Mouse (Mus musculus) gastrocnemius, postnatal 36 days (tissue): Measurements from ENCODE around the gene Gabrb3. TPM values are rescaled to one million over a fixed set of nuclear protein-coding genes. Genes with fewer than 3 reads are reported as not detected.

ENCODE experiments used
- DNase-seq, 2 experiments: peaks; one replicate each; pipeline ENCODE4 v3.0.0; 2022
- intact Hi-C: fragments of 180-260 bp; cut with DNase I; formaldehyde crosslinking; loops from one replicate; pipeline ENCODE4 v1.15.1; 2025
- total RNA-seq, 2 experiments: library from RNA; stranded (reverse); gene quantifications; 2 replicates each; pipeline ENCODE4 v1.2.3; 2021

Gabrb3 gene
- total RNA-seq, 2 experiments from 2014 or later: not detected

DNA sequence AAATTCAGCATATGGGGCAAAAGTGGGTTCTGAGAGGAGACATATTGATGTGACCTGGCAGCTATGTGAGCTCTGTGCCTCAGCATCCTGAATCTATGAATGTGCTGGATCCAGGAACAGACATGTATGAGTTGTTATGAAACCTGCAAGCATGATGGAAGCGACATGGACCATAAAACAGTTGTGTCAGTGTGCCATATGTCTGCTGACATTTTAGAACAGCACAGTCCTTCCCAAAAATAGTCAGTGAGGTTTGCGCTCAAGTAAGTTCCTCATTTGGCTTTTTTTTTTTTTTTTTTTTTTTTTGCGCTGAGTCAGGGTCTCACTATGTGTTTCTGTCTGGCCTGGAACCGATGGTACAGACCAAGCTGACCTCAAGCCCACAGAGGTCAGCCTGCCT, 110.0 kb downstream of the Gabrb3 start:
- no peak for DNase-seq
- intact Hi-C loops: no loop called here

DNA sequence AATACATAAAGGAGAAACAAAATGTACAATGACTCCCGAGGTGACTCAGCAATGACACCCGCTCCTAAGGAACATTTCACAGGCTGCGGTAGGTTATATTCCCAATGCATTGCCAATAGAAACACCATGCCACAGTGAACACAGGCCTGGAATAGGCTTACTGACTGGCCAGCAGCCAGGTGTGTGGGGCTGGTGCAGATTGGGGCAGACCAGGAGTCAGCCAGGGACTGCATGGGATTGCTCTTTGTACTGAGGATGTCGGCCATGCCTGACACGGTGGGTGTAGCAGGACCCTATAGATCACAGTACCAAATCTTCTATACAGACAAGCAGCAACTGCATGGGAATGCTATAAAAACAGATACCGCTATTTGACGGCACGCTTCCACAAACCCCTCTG, 110.5 kb downstream of the Gabrb3 start:
- intact Hi-C loops: no loop called here
- no peak for DNase-seq

DNA sequence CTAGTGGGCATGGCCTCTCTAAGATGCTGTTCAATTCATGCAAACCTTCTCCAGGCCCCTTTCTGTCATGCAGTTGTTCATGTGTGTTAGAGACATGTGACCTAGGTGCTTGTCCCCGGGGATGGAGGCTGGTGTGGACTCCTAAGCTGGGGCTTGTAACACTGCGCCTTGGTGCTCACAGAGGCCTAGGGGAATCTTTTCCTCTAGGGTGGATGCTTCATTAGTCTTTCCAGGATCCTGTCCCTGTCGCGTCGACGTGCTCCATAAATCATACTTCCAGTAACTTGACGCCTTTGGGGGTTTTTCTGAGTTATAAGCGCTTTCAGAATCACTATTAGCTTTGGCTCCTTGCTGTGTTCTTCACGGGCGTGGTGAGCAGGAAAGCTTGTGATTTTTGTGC, 113.2 kb downstream of the Gabrb3 start:
- intact Hi-C loops: no loop called here
- no peak for DNase-seq

DNA sequence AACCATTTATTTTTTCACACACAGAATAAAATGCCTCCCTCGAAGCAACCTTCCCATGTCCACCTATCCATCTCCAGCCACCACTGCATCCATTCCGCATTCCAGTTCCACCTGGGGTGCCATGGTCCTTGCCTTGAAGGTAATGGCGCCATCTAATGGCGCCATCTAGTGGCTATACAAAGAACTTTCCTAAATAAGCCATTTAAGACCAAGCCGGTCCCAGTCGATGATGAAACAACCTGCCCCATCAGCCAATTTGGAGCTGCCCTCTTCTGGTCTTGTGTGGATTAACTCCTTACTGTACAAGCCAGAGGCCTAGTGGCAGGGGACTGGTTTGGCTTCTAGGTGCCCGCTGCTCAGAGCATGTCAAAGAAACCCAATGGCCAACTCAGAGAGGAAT, 119.1 kb downstream of the Gabrb3 start:
- DNase-seq: no peak
- intact Hi-C loops: no loop called here

DNA sequence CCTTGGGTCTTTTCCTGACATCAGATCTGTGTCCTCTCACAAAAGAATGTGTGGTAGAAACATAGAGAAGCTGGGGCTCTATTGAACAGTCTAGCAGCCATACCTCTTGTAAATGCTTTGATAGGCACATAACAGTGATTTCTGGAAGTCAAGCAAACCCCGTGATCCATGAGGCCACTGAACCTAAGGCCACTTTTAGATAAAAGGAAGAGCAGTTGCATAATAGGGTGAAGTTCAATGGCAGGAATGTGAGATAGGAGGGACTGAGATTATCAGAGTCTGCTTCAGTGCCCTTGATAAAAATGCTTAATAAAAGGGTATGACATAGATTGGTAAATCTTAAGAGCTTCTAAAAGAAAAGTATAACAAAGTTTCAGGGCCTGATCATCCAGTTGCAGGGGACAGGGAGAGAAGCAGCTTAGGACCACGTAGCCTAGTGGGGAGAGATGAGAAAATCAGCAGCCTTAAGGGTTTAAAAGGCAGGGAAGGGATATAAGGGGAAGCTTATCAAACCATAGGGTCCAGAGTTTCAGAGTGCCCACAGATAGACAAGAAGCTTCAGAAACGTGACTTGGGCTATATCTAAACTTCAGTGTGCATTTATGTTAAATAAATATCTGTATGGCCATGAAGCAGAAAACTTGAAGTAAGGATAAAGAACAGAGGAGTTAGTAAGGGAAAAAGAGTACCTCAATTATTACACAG, 141.4 kb downstream of the Gabrb3 start:
- intact Hi-C loops: no loop called here
- DNase-seq: no peak

DNA sequence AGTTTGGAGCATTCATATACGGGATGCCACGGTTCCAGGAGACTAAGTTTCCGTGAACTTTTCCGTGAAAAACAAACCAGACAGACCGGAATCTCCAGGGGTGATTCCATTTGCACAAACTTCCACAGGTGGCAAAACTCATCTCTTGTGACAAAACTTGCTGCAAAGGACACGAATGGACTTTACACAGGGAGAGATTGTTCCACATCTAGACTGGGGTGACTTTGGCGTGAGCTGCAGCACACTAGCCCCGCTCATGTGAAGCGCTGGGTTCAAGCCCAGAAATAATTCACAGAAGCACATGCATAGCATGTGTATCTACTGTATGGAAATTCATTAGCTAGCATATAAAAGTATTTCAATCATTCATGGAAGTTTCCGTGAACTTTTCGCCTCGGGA, 144.9 kb downstream of the Gabrb3 start:
- intact Hi-C loops: no loop called here
- DNase-seq: no peak

DNA sequence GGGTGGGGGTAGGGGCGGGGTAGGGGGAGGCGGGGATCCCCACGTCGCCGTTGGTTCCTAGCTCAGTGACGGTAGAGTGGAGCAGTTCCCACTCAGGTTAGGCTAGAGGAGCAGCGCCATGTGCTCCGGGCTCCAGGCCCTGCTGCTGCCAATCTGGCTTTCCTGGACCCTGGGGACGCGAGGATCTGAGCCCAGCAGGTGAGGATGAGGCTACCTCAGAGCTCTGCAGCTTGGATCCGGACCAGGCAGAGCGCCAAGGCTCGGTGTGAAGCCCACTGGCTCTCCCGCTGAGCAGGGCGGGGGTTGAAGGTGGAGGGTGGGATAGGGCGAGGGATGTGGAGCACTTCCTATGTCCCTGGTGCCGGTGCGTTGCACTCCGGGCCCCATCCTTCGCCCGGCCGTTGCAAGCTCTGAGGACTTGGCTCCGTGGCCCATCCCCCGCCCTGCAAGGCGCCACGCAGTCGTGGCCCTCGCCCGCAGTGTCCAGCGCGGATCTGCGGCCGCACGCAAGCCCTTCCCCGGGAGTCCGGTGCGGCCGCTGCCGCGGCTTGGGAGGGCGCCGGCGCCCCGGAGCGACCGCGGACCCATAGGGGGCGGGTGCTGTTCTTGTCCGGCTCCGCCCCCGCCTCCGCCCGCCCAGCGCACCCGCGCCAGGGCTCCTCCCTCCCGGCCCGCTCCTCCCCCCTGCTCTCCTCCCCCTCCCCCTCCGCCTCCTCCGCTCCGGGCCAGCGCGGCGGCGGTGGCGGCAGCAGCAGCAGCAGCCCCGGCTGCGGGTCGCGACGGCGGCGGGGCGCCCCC, 171.2 kb downstream of the Gabrb3 start:
- intact Hi-C loops: no loop called here

DNA sequence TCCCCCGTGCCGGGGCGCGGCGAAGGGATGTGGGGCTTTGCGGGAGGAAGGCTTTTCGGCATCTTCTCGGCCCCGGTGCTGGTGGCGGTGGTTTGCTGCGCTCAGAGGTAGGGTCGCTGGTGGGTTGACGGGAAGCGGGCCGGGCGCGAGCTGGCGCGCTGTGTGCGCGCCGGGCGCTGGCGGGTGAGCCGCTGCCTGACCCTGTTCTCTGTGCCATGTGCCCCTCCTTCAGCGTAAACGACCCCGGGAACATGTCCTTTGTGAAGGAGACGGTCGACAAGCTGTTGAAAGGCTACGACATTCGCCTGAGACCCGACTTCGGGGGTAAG, 171.7 kb downstream of the Gabrb3 start:
- intact Hi-C loops: no loop called here
- DNase-seq: no peak

More for the DNA sequence above, 171.2 kb downstream of the Gabrb3 start:
- no peak for DNase-seq

DNA sequence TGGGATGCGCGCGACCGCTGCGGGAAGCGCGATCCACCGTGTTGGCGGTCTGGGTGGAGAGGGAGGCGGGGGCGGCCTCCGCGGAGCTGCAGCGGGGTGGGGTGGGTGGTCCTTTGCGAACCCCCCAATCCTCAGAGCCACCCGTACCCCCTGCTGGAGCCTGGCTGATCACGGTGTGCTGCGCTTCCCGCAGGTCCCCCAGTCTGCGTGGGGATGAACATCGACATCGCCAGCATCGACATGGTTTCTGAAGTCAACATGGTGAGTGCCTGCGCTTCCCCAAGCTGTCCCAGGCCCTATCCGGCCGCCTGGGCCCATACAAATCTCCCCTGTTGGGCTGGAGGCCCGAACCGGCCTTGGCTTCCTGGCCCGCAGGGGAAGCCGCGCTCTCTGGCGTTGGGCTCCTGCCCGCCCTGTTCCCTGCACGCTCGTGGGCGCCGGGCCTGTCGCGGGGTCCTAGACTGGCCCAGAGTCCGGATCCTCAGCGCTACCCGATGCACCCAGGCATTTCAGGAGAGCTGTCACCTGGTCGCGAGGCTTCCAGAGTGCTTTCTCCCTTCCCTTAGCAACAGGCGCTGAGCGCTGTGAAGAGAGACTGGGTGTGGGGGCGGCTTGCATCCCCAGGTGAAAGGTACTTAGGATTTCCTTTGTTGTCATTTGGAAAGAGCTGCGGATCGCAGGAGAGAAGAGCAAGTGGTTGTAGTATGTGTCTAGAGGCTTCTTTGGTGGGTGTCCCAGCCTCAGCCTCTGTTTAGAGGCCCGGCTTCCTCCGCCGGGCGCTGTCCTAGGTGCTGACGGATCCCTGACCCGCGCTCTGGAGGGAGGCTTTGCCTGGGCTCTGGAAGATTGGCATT, 172.3 kb downstream of the Gabrb3 start:
- no peak for DNase-seq
- intact Hi-C loops: no loop called here

DNA sequence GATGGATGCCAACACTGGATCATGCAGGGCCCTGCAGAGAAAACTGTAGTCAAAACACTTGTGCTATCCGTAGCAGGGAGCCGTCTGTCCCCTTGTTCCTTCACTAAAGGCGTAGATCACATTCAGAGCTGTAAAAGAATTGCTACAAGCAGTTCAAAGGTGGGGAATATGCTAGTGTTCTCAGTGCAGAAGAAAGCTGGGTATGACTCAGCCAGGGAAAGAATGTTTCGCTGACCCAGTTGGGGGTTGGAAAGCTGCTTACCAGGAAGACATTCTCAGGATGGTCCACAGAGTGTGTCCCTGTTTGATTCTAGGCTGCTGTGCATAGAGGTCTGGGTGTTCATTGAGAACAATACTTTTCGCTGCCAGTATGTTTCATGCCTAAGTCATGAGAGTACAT, 177.8 kb downstream of the Gabrb3 start:
- intact Hi-C loops: no loop called here
- DNase-seq: no peak

DNA sequence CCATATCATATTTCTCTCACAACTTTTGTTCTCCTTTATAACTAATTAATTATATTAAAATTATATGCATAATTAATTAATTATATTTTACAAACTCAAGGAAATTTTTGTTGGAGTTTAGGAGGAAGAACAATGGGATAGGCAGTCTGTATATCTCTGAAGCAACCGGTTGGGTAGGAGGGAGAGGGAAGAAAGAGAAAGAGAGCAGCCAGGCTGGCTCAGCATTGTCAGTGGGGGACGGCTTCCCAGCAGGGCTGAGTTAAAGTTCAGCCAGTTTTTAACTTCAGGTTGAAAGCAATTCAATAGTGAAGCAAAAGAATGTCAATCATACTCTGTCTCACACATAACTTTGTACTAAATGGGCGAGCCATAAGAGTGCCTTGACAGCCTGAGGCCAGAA, 199.2 kb downstream of the Gabrb3 start:
- DNase-seq: no peak
- intact Hi-C loops: loop anchor here (5.0 kb wide), 1 partner anchor 1981 kb away; no protein-coding TSS in a partner anchor

DNA sequence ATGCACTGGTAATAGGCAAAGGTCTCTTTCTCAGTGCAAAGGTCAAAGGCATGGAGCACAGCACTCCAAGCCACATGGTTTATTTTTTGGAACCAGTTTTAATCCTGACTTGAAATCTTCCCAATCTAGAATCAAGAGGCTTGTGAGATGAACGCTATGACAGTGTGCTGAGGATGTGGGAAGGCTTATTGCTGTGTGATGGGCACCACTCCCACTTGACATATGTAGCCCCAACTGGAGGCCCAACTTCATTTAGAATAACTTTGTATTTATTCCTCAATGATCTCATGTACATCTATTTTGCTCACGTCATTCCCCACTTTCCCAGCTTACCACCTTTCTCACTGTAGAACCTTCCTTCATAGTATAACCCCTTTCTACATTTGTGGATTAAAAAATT, 200.5 kb downstream of the Gabrb3 start:
- intact Hi-C loops: no loop called here
- no peak for DNase-seq

DNA sequence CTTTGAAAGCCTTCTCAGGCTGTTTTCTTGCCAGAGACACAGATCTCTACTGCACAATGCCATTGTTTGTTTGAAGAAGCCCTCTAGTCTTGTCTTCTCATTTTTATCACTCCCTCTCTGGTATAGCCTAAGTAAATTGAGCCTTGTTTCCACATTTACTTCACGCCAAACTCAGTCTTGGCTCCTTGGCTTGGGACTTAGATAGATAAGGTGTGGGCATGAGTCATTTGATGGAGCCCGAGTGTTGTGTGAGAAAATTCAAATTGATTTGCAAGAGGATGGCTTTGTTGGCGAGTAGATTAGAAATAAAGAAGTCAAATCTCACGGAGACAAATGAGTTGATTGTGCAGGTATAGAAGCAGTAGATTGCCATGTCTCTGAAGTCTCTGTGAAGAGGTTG, 204.2 kb downstream of the Gabrb3 start:
- intact Hi-C loops: no loop called here
- no peak for DNase-seq

DNA sequence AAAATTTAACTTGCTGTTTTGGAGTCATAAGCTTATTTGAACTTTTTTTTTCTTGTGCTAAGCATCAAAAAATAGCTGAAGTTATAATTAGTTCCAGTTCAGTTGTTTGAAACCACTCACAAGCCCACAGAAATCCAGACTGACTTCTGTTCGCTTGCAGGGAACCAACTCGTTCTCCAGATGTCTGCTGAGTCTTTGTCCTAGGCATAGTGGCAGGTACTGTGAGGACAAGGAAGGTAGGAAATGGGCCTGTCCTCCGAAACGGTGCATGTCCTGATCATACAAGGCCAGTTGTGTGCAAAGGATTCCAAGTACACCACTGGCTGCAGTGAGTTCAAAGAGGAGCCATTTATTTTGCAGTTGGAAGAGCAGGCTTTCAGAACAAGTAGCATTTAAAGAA, 215.5 kb downstream of the Gabrb3 start:
- intact Hi-C loops: no loop called here

DNA sequence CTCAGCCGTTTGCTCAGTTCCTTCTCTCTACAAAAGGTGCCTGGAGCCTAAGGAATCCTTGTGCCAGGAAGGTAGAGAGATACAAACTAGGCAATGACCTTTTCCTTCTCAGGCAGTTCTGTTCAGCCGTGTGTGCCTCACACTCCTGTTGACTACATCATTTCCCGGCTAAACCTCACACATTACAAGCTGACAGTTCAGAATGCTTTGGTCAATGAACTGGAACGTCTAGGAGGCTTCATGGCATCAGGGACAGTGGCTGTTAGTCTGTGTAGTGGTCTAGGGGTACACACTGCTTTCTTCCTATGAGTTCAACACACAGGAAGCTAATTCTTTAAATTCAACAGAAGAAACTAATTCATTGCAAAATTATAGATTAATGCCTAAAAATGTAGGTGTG, 216.2 kb downstream of the Gabrb3 start:
- no peak for DNase-seq
- intact Hi-C loops: no loop called here

More for the DNA sequence above, 215.5 kb downstream of the Gabrb3 start:
- DNase-seq: no peak

DNA sequence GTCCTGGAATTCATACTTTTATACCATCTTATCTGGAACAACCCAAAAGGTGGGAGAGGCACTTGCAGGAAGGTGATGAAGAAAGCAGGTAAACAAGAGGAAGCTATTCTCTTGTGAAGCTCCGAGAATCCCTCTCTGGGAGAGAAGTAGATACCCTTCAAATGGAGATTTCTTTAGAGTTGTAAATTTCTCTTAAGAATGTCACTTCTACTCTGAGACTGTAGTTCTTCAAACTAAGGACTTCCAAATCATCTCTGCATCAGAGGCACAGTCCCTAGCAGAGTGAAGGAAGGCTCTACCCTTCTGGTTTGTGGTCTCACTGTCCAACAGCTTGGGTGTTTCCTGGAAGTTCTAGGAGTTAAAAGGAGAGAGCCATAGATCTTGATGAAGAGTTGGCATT, 221.3 kb downstream of the Gabrb3 start:
- DNase-seq: no peak
- intact Hi-C loops: no loop called here

DNA sequence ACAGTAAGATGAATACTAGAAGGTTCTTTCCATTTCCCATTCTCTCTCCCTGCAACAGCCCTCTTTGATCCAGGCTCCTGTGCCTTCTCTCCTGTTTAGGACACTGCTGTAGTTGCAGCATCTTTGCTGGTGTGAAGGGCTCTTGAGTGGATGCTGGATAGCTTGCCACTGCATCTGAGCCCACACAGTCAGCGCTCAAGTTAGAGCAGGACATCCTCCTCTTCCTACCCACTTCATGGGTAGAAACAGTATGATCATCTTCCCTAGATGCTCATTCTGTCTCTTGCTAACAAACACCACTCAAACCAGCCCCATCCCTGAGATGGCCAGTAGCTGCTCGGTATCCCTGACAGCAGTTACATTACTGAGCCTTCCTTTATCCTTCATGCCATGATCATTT, 227.9 kb downstream of the Gabrb3 start:
- no peak for DNase-seq
- intact Hi-C loops: no loop called here

DNA sequence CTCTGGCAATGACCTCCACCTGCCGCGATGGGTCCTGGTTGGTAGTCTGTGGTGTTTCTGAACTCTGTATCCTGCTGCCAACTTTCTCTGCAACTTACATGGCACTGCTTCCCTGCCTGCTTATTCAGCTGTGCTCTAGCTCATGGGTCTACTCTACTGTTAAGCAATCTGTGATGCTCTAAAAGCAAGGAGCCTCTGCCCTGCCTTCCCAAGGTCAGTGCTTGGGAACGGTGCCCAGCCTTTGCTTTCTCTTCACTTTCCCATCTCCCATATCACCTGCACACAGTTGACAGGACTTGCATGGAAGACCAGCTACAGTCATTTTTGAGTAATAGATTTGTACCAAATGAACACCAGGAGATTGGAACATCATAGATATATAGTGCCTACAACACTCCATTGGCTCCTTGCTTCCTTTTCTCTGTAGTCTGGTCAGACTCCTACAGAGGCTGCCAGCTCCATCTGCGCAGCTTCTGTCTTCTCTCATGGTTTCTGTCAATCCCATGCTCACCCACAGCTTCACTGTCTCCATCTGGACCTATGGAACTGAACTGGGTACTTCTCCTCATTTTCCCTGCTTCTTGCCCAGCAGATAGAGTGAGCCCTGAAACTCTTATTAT, 228.8 kb downstream of the Gabrb3 start:
- intact Hi-C loops: no loop called here
- no peak for DNase-seq

DNA sequence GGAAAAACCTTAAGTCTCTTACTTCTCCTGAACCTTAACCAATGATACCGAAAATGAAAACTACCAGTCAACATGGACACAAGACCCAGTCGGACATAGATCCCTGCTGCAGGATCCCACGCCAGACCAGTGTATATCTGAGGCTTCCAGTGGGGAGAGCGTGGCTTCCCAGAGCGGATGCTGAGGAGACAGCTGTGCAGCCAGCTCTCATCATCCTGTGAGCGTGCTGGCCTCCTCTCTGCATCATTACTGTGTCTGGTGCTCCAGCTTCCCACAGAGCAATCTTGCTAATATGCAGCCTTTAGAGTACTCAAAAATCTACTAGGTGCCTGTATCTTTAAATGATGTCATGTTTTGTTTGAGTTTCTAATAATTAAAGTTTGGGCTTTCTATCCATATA, 257.9 kb downstream of the Gabrb3 start:
- no peak for DNase-seq
- intact Hi-C loops: no loop called here

DNA sequence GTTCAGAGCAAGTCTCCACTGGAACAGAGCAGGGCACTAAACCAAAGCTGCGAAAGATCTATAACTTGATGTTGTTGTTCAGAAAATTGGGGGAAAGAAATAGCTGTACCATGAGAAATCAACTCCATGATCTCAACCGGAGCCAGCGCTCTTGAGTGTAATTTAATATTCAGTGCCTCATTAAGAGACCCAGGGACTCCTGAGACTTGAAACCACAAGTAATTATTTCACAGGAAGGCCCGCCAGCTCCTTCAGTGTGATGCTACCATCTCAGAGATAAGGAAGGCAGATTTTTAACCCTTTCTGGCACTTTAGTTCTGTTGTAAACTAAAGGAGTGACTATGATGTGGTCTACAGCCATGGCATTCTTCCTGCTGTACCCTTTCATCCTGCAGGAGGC, 270.3 kb downstream of the Gabrb3 start:
- intact Hi-C loops: no loop called here
- DNase-seq: no peak

DNA sequence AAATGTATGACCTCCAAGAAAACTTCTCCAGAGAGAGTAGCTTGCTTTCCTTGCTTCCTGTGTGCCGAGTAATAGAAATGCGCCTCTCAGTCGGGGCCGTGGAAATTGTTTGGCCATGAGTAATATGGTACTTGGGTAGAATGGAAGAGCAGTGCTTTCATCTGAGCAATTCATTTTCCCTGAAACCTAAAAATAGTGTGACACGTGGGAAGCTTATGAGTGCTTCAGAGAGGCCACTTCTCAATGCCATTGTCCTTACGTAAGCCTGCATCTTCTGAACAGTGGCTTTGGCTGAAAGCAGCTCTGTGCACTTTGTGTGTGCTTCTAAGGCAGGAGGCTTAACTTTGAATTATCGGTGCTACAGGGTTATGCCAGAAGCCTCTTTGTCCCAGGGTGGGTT, 280.9 kb downstream of the Gabrb3 start:
- intact Hi-C loops: no loop called here
- DNase-seq: no peak
